Mouse (Mus musculus): ENCODE data around the gene Esp36.
"Not testable (repeated sequence)": the region's sequence is repeated elsewhere in the genome, so short reads cannot be mapped to it uniquely, and the experiment has no call there.

Gene Esp36

GRCm38 (mm10) chr17:38420085-38420484, at the start of gene Esp36:
TSS of gene Esp36 (minus strand) at chr17:38420185.
- DNase-seq (ENCODE audit: low read depth, low spot score): no peak

GRCm38 (mm10) chr17:38456206-38456605, 36.2 kb upstream of the Esp36 start:
- DNase-seq (ENCODE audit: low read depth, low spot score): not testable (repeated sequence)

DNA sequence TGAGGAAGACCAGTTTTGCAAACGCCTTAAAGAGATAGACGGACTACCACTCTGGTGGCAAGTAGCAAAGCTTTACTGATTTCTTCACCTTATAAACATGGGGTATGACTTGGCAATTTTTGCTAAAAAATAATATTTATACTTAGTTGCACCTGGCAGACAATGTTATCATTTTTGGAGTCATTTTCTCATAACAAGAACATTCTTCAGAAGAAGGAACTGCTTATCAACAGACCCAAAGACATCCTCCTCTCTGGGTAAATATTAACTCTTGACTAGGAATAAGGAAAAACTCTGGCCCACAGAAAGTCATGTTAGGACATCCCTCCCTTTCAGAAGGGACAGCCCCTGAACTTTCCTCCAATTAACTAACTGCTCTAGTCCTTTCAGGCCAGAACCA, 30.7 kb upstream of the Esp36 start:
- DNase-seq (ENCODE audit: low read depth, low spot score): no peak

DNA sequence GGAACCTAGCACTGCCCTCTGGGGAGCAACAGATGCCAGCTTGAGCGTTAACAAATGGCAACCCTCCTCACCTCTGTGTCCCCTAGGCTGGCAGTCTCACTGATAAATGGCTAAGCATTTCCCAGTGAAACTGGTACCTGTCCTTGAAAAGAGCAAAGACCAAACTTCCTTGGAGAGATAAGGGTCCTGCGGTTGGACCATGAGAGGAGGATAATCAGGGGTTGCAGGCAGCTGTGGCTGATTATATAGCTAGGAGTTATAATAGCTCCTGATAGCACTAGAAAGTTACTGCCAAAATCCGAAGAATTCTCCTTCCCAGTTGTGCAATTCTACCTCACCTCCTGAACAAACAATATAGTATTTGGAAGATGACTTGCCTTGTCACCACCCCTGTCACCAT, 13.8 kb downstream of the Esp36 start:
- DNase-seq (ENCODE audit: low read depth, low spot score): no peak

DNA sequence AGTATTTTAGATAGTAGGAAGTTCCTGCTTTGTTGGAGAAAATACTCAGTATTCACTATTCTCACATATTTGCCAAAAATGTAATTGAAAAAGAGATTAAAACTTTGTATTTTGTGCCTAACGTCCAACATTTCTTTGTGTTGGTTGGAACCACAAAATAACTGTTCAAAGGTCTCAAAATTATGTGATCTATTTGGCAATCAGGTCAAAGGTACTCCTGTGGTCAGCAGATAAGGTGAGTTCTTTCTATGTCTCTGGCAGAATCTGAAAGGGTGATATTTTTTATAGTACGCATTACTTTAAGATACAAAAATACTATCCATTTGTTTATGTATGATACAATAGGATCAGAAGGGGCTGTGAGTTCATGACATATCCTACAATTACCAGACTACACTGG, 28.2 kb downstream of the Esp36 start:
- DNase-seq (ENCODE audit: low read depth, low spot score): no peak

Measured in CD4-positive helper T cell, adult 2 months (primary cell).